Mouse (Mus musculus) olfactory bulb, adult 2 months (tissue): ENCODE data around the gene 1700024P04Rik.

Experiments
- CTCF ChIP-seq: fragments of 200-500 bp; IDR thresholded peaks from 2 replicates; pipeline ENCODE4 v1.5.1; 2012; ENCODE audit warnings: low read depth, mild to moderate bottlenecking, low read length, moderate library complexity; ENCODE audit not compliant: insufficient read depth
- POLR2A ChIP-seq: fragments of 200-500 bp; IDR thresholded peaks from 2 replicates; pipeline ENCODE4 v1.6.1; 2012; ENCODE audit warnings: mild to moderate bottlenecking, low read depth, low read length, moderate library complexity; ENCODE audit not compliant: insufficient read depth

DNA sequence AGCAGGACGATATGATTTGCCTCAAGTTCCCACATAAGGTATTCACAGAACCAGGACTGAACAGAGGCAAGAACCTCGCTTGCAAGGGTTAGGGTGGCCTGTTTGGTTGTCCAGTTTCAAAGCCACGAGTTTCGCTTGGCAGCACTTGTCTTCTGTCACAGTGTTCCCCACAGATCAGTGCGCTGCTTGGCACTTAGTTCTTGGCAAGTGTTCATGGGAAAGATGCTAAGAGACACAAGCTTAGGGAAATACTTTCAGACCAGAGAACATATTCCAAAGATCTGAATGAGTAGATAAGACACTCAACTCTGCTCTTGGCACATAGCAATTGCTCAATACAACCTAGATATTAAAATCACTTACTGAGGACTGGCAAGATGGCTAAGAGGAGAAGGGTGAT lies 17.8 kb downstream of the 1700024P04Rik start:
- TF ChIP-seq CTCF: no peak
- TF ChIP-seq POLR2A: no peak
